ENCODE assay signal across 22 mouse cellular contexts in the genomic region with DNA sequence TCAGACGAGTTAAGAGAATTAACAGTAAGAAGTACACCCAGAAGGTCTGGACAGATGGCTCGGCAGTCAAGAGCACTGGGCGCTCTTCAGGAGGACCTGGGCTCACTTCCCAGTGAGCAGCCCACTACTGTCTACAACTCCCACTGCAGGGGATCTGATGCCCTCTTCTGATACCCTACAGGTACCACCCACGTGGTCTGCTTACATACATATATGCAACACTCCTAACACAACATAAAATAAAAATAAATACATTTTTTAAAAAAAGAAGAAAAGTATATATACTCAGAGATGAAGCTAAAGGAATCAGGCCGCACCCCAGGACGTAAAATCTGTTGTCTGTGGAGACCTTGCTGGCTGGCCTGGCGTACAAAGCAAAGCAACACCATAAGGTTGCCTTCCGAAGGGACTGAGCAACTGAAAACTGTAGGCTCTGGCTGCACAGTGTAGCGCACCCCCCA.
A peak's percentile ranks its signal among the peaks of the same experiment; 100 is the strongest.
DNase-seq lines count a peak whose midpoint lies in the region; ATAC-seq lines count a peak whose summit lies in the region.
"Had no signal": no experiment of that assay in that cellular context is flagged by ENCODE, and none has a peak within 500 bp of the region (broad histone marks: within the 10 kb centered on the region; RNA-seq: fewer than 3 reads in every experiment).

No protein-coding gene starts in this region.

- H3K4me1 ChIP-seq in forebrain, embryonic 14.5 days (ENCODE audit: control insufficient read depth, insufficient read depth, low read length): peaks cover 4% of the 10 kb centered on the region
- H3K4me1 ChIP-seq in forebrain, embryonic 11.5 days (replicated peaks; ENCODE audit: control insufficient read depth, insufficient read depth, low read length): no peaks in the 10 kb centered on the region

- H3K4me2 ChIP-seq in forebrain, embryonic 14.5 days (ENCODE audit: low read length): no peak overlapping the region
- H3K4me2 ChIP-seq in forebrain, embryonic 11.5 days (ENCODE audit: low read depth, low read length, severe bottlenecking): no peak overlapping the region
- H3K4me2 ChIP-seq: embryonic facial prominence, embryonic 15.5 days; heart, embryonic 15.5 days; hindbrain, embryonic 13.5 days; limb, embryonic 13.5 days; lung, embryonic 15.5 days had no signal

- no peak overlapping the region for H3K27ac ChIP-seq in forebrain, embryonic 14.5 days (ENCODE audit: low read depth, low read length)
- no peak overlapping the region for H3K27ac ChIP-seq in forebrain, embryonic 11.5 days (ENCODE audit: low read depth, low read length)
- H3K27ac ChIP-seq: embryonic facial prominence, embryonic 15.5 days; heart, embryonic 15.5 days; hindbrain, embryonic 13.5 days; limb, embryonic 13.5 days; liver, embryonic 14.5 days; lung, embryonic 15.5 days had no signal

- H3K9me3 ChIP-seq in forebrain, embryonic 14.5 days (replicated peaks; ENCODE audit: control insufficient read depth, low read length): no peaks in the 10 kb centered on the region
- H3K9me3 ChIP-seq in forebrain, embryonic 11.5 days (ENCODE audit: control insufficient read depth, low read length): no peaks in the 10 kb centered on the region
- H3K9me3 ChIP-seq: embryonic facial prominence, embryonic 15.5 days; heart, embryonic 15.5 days; hindbrain, embryonic 13.5 days; limb, embryonic 13.5 days; lung, embryonic 15.5 days had no signal

- H3K9ac ChIP-seq in forebrain, embryonic 14.5 days (ENCODE audit: low read length): no peak overlapping the region
- H3K9ac ChIP-seq in forebrain, embryonic 11.5 days (ENCODE audit: low read length): no peak overlapping the region
- H3K9ac ChIP-seq: embryonic facial prominence, embryonic 15.5 days; heart, embryonic 15.5 days; hindbrain, embryonic 13.5 days; limb, embryonic 13.5 days; liver, embryonic 14.5 days; lung, embryonic 15.5 days had no signal

- DNase-seq in forebrain, embryonic 14.5 days (ENCODE audit: low spot score): peak; percentile 26
- no peak for DNase-seq in forebrain, embryonic 11.5 days (ENCODE audit: low spot score)
- DNase-seq in left cerebral cortex, postnatal 4 days: peak; percentile 52
- no peak for DNase-seq in left cerebral cortex, postnatal 10 days (ENCODE audit: extremely low spot score in 1 of 2, low spot score in 2 of 2)
- peak; percentile 70 for DNase-seq in cerebellum, adult 8-10 months
- DNase-seq in cerebellum, postnatal 36 days: peak; percentile 70 to 75
- DNase-seq in gastrocnemius, postnatal 25 days: no peak
- DNase-seq in adrenal gland, adult (ENCODE audit: inconsistent age in 2 of 2, low spot score in 1 of 2): no peak
- DNase-seq: adrenal gland, postnatal 25 days; heart, postnatal 36 days; kidney, adult 2 months; kidney, postnatal 10 days; lung, postnatal 4 days; midbrain, embryonic 14.5 days; right cerebral cortex, postnatal 4 days; thymus, postnatal 25 days had no signal

- H3K4me3 ChIP-seq in forebrain, embryonic 14.5 days (ENCODE audit: low read depth, low read length): no peak overlapping the region
- H3K4me3 ChIP-seq in forebrain, embryonic 11.5 days (ENCODE audit: low read depth, low read length): no peak overlapping the region
- H3K4me3 ChIP-seq: embryonic facial prominence, embryonic 15.5 days; heart, embryonic 15.5 days; hindbrain, embryonic 13.5 days; limb, embryonic 13.5 days; lung, embryonic 15.5 days had no signal

- ATAC-seq in forebrain, embryonic 14.5 days: no peak
- ATAC-seq in forebrain, embryonic 11.5 days (replicated peaks; ENCODE audit: low FRiP score): no peak

- H3K36me3 ChIP-seq in forebrain, embryonic 14.5 days (ENCODE audit: control insufficient read depth, insufficient read depth, low read length): peaks cover 14% of the 10 kb centered on the region
- H3K36me3 ChIP-seq in forebrain, embryonic 11.5 days (ENCODE audit: control insufficient read depth, insufficient read depth, low read length): no peaks in the 10 kb centered on the region

- 89% methylated on average over 9 of the region's 9 CpGs for WGBS in forebrain, embryonic 14.5 days
- 92% methylated on average over 9 of the region's 9 CpGs for WGBS in forebrain, embryonic 11.5 days

- intact Hi-C loops in left cerebral cortex, postnatal 4 days (cut with DNase I): no loop called here
- intact Hi-C loops in left cerebral cortex, postnatal 10 days (cut with DNase I): no loop called here

- no peaks in the 10 kb centered on the region for H3K27me3 ChIP-seq in forebrain, embryonic 14.5 days (replicated peaks; ENCODE audit: control insufficient read depth, insufficient read depth, low read length)
- no peaks in the 10 kb centered on the region for H3K27me3 ChIP-seq in forebrain, embryonic 11.5 days (ENCODE audit: control insufficient read depth, insufficient read depth, low read length)
- H3K27me3 ChIP-seq: embryonic facial prominence, embryonic 15.5 days; heart, embryonic 15.5 days; hindbrain, embryonic 13.5 days; limb, embryonic 13.5 days; lung, embryonic 15.5 days had no signal

Comparison
In these comparisons a context has a peak if more than half of its experiments do, and no peak if none do; other contexts are left out.
1. DNase-seq: peak in forebrain, embryonic 14.5 days (single experiment), left cerebral cortex, postnatal 4 days (single experiment), cerebellum, adult 8-10 months (single experiment) and cerebellum, postnatal 36 days (2 of 2); none in forebrain, embryonic 11.5 days (single experiment), left cerebral cortex, postnatal 10 days (0 of 2), gastrocnemius, postnatal 25 days (single experiment) and adrenal gland, adult (0 of 2).